Mouse (Mus musculus): Measurements from ENCODE around the gene Glis3. TPM values are rescaled to one million over a fixed set of nuclear protein-coding genes. Genes with fewer than 3 reads are reported as not detected.

Gene Glis3
- polyA plus RNA-seq, 1 experiment from 2014 or later, result 3.9 TPM

DNA sequence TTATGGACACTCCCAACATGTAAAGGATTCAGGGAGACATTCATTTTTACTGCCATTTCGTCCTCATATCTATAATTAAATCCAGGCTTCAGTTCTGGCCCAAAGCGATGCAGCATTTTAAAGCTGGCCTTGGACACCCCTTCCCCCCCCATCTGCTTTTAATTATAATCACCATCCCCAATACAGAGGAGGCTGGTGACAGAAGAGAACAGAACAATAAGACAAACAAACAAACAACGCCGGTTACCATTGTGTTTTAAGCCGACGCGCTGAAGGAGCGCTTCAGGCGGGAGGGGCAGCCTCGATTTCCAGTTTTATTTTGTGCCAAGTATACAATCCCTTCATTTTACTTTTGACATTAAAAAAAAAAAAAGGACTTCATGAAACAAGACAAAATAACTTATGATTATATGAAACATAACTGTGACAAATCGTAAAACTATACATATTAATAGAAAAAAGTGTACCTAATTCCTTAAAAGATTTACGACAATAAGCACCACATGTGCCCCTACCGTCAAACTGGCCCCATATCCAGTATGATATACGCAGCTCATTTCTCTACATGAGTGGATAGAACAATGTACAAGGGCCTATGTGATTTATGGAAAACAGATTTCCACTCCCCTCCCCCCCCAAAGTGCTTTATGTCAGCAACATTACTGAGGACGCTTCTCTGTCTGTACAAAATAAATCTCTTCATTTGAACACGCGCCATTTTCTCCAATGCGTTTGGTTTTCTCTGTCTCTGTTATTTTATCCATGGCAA is 420.8 kb downstream of the Glis3 start:
- no peaks in the 10 kb centered on the region for H3K9me3 ChIP-seq
- 90% methylated on average over 18 of the region's 18 CpGs for WGBS
- peaks cover 15% of the 10 kb centered on the region; the same call in 1 of the 2 replicates for H3K4me1 ChIP-seq
- no peaks in the 10 kb centered on the region for H3K36me3 ChIP-seq (replicated peaks)
- H3K27me3 ChIP-seq (ENCODE audit: poor library complexity, severe bottlenecking), result no peaks in the 10 kb centered on the region
- DNase-seq (ENCODE audit: extremely low spot score, low spot score), result no peak
- H3K27ac ChIP-seq, result no peak overlapping the region
- H3K4me3 ChIP-seq, result no peak overlapping the region

DNA sequence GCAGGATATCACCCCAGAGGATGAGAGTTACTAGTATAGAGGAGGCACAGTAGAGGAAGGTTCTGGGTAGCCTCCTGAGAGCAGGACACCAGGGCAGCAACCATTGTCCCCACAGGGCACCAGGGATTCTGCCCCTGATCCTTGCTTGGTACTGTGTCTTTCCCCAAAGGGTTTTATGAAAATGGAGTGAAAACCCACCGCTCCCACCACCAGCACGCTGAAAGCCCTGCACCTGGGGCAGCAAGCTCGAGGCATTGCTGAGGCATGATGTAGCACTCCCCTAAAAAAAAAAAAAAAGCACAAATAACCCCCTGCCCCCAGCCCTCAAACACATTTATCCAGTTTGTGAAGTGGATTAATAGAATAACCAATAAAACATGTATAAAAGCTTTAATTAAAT is 421.4 kb downstream of the Glis3 start:
- WGBS, result 72% methylated on average over 3 of the region's 3 CpGs
- H3K27me3 ChIP-seq (ENCODE audit: poor library complexity, severe bottlenecking), result no peaks in the 10 kb centered on the region
- H3K4me1 ChIP-seq, result peaks cover 15% of the 10 kb centered on the region; the same call in 1 of the 2 replicates
- no peaks in the 10 kb centered on the region for H3K36me3 ChIP-seq (replicated peaks)
- no peak overlapping the region for H3K27ac ChIP-seq
- DNase-seq (ENCODE audit: extremely low spot score, low spot score), result no peak
- H3K9me3 ChIP-seq, result no peaks in the 10 kb centered on the region
- no peak overlapping the region for H3K4me3 ChIP-seq

DNA sequence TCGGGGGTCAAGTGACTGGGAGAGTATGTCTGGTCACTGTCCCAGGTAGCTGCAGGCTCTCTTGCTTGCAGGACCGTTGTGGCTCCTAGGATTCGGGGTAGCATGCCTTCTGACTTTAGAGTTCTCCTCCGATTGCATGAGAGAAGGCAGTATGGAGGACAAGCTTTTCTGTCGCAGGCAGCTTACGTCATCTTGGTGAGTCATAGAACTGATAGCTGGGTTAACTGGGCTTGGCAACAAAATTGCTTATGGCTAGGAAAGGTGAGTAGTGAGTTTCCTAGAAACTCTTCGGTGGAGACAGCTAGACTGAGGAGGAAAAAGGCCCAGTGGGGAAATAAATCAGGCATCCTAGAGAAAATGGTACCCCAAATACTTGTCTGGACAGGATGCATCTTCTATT is 432.5 kb downstream of the Glis3 start:
- Histone ChIP-seq H3K4me1 (no peaks in the 10 kb centered on the region), H3K4me3 (no peak overlapping the region), H3K27ac (no peak overlapping the region), H3K27me3 (ENCODE audit: poor library complexity, severe bottlenecking) (no peaks in the 10 kb centered on the region), H3K9me3 (no peaks in the 10 kb centered on the region), H3K36me3 (replicated peaks) (no peaks in the 10 kb centered on the region)
- no peak for DNase-seq (ENCODE audit: extremely low spot score, low spot score)
- 95% methylated on average over 7 of the region's 7 CpGs for WGBS

DNA sequence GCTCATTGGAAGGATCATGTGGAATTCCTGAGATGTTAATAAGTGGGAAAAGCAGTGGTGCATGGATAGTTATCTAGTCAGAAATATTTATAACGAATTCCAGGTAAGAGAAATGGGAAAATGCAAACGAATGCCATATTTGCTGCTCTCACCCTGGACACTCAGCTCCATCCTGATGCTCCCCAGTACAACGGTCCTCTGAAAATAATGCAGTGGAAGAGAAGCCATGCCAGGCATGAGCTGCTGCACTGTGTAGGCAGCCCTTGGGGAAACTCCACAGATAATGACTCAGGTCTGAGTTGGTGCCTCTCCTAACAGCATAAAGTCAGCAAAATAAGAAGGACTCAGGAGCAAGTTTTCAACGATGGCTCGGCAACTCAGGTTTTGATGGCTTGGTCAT is 433.7 kb downstream of the Glis3 start:
- H3K4me1 ChIP-seq, result no peaks in the 10 kb centered on the region
- H3K27me3 ChIP-seq (ENCODE audit: poor library complexity, severe bottlenecking), result peaks cover 6% of the 10 kb centered on the region; the same call in 1 of the 2 replicates
- WGBS, result 91% methylated on average over 5 of the region's 5 CpGs
- H3K4me3 ChIP-seq, result no peak overlapping the region
- DNase-seq (ENCODE audit: extremely low spot score, low spot score), result no peak
- H3K36me3 ChIP-seq (replicated peaks), result no peaks in the 10 kb centered on the region
- H3K27ac ChIP-seq, result no peak overlapping the region
- H3K9me3 ChIP-seq, result no peaks in the 10 kb centered on the region

DNA sequence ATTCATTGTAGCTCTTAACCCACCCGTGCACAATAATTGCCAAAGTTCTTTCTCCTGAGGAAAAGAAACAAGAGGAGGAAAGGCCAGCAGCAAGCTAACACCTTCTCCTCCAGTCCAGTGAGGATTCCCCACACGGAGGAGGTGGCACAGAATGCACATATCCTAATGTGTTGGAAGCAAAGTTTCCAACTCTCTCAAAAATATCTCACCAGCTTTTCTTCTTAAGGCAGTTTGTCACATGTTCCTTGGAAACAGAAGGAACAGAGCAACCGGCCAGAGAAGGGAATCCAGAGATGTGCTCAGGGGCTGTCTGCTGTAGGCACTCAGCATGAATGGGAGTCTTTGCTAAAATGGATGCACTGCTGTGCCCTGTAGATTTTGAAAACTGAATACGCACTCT is 441.8 kb downstream of the Glis3 start:
- no peaks in the 10 kb centered on the region for H3K36me3 ChIP-seq (replicated peaks)
- WGBS, result 82% methylated on average over 4 of the region's 4 CpGs
- no peaks in the 10 kb centered on the region for H3K4me1 ChIP-seq
- H3K9me3 ChIP-seq, result no peaks in the 10 kb centered on the region
- peaks cover 6% of the 10 kb centered on the region; the same call in 1 of the 2 replicates for H3K27me3 ChIP-seq (ENCODE audit: poor library complexity, severe bottlenecking)
- H3K4me3 ChIP-seq, result no peak overlapping the region
- DNase-seq (ENCODE audit: extremely low spot score, low spot score), result no peak
- no peak overlapping the region for H3K27ac ChIP-seq

DNA sequence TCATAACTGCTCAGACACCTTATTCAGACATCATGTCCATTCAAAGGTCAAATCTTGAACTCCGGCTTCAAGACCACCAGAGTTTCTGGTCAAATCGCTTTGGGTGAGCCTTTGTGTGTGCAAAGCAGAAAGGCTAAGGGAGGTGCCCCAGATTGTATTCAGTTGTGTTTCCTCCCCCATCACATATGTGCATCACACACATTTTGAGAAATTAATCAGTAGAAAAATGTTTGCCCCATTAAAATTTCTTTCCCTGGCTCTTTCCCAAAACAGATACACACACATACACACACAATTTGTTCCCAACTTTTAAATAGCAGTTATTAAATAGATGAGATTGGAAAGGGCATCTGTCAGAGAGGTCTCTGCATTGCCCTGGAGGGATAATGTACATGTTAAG is 442.3 kb downstream of the Glis3 start:
- WGBS, result 95% methylated on average over 2 of the region's 2 CpGs
- Histone ChIP-seq H3K9me3 (no peaks in the 10 kb centered on the region), H3K4me3 (no peak overlapping the region), H3K4me1 (no peaks in the 10 kb centered on the region), H3K27me3 (ENCODE audit: poor library complexity, severe bottlenecking) (peaks cover 6% of the 10 kb centered on the region; the same call in 1 of the 2 replicates), H3K36me3 (replicated peaks) (no peaks in the 10 kb centered on the region), H3K27ac (no peak overlapping the region)
- DNase-seq (ENCODE audit: extremely low spot score, low spot score), result no peak

DNA sequence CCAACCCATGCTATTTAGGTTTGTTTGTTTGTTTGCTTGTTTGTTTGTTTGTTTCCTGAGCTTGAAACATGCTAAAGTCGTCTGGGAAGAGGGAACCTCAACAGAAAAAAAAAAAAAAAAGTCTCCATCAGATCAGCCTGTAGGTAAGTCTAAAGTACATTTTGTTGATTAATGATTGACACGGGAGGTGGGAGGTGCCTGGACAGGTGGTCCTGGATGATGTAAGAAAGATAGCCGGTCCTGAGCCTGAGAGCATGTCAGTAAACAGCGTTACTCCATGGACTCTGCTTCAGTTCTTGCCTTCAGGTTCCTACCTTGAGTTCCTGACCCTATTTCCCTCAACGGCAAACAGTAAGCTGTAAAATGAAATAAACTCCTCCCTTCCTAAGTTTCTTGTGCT is 444.3 kb downstream of the Glis3 start:
- 92% methylated on average over 5 of the region's 5 CpGs for WGBS
- Histone ChIP-seq H3K36me3 (replicated peaks) (no peaks in the 10 kb centered on the region), H3K9me3 (no peaks in the 10 kb centered on the region), H3K4me1 (no peaks in the 10 kb centered on the region), H3K27ac (no peak overlapping the region), H3K27me3 (ENCODE audit: poor library complexity, severe bottlenecking) (no peaks in the 10 kb centered on the region), H3K4me3 (no peak overlapping the region)
- no peak for DNase-seq (ENCODE audit: extremely low spot score, low spot score)

DNA sequence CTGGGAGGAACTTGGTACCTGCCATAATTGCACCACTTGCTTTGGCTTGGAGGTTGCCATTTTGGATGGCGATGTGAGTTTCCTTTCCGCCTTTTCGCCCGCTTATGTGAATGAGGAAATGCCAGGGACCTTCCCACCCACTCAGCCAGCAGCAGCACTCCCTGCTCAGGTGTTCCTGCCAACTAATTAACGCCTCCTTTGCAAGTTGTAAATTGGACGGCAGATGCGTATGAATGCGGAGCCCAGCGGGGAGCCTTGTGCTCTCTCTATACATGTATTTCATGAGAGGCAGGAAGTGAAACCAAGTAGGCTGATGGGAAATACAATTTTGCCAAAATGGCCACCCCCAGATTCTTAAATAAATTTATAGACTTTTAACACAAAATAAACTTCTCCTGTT is 444.8 kb downstream of the Glis3 start:
- Histone ChIP-seq H3K27me3 (ENCODE audit: poor library complexity, severe bottlenecking) (no peaks in the 10 kb centered on the region), H3K4me3 (no peak overlapping the region), H3K36me3 (replicated peaks) (no peaks in the 10 kb centered on the region), H3K27ac (no peak overlapping the region), H3K9me3 (no peaks in the 10 kb centered on the region), H3K4me1 (no peaks in the 10 kb centered on the region)
- 93% methylated on average over 9 of the region's 9 CpGs for WGBS
- no peak for DNase-seq (ENCODE audit: extremely low spot score, low spot score)

DNA sequence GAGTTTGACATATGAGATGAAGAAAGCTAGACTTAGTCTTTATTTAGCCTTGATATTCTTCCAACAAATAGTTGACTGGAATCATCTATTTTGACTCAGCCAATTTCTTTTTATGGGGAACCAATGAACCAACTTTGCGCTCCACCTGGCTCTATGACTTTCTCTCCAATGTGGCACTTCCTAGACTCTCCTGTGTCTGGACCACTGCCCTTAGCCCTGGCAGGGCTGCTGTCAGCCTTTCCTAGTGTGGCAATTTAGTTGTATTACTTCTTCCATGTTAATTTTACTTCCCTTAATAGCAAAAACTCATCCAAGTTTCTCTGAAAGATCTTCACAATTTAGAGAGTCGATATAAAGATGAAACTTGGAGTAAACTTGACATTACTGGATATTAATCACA is 445.2 kb downstream of the Glis3 start:
- Histone ChIP-seq H3K4me3 (no peak overlapping the region), H3K9me3 (no peaks in the 10 kb centered on the region), H3K36me3 (replicated peaks) (no peaks in the 10 kb centered on the region), H3K27me3 (ENCODE audit: poor library complexity, severe bottlenecking) (no peaks in the 10 kb centered on the region), H3K4me1 (no peaks in the 10 kb centered on the region), H3K27ac (no peak overlapping the region)
- 92% methylated on average over 2 of the region's 2 CpGs for WGBS
- DNase-seq (ENCODE audit: extremely low spot score, low spot score), result no peak

DNA sequence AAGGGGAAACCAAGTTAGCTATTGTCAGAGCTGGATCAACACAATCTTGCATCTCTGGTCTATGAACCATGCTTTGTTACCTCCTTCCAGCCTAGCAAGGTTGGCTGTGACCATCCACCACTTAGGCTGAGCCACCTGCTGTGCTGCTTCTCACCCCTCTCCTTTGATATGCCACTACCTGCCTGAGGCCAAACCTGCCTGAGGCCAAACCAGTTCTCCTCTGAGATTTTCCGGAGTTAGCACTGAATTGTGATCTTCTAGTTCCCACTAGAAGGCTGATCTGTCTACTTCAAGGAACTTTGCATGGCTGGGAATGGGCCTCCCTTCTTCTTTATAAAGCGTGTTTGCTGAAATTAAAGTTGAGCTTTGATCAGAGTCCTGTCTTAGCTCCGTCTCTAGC is 448.4 kb downstream of the Glis3 start:
- H3K27me3 ChIP-seq (ENCODE audit: poor library complexity, severe bottlenecking), result no peaks in the 10 kb centered on the region
- H3K9me3 ChIP-seq, result no peaks in the 10 kb centered on the region
- no peak overlapping the region for H3K4me3 ChIP-seq
- no peak overlapping the region for H3K27ac ChIP-seq
- peaks cover 9% of the 10 kb centered on the region for H3K4me1 ChIP-seq
- no peaks in the 10 kb centered on the region for H3K36me3 ChIP-seq (replicated peaks)
- DNase-seq (ENCODE audit: extremely low spot score, low spot score), result no peak
- WGBS, result 78% methylated on average over 3 of the region's 3 CpGs

DNA sequence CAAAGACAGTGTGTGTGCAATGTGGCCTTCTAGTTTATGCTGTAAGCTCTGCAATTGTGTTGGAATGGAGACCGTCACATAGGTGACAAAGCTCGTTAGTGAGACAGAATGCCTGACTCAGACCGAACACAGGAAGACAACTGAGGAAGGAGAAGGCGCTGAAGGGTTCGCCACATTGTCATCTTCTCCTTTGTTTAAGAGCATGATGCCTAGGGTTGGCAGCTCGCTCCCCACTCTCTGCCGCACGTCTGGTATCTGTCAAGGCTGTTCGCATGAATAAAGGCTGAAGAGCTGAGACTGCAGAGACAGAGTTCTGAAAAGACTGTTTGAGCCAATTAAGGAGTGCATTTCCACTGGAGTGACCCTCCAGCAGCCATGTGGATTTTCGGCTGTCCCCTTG is 452.4 kb downstream of the Glis3 start:
- H3K36me3 ChIP-seq (replicated peaks), result no peaks in the 10 kb centered on the region
- no peaks in the 10 kb centered on the region for H3K9me3 ChIP-seq
- H3K4me1 ChIP-seq, result peaks cover 9% of the 10 kb centered on the region
- H3K4me3 ChIP-seq, result no peak overlapping the region
- H3K27me3 ChIP-seq (ENCODE audit: poor library complexity, severe bottlenecking), result no peaks in the 10 kb centered on the region
- H3K27ac ChIP-seq, result 0 out of 2 replicates have a peak overlapping the region, but pooled peaks have one; percentile 7
- DNase-seq (ENCODE audit: extremely low spot score, low spot score), result no peak
- 62% methylated on average over 10 of the region's 10 CpGs for WGBS

DNA sequence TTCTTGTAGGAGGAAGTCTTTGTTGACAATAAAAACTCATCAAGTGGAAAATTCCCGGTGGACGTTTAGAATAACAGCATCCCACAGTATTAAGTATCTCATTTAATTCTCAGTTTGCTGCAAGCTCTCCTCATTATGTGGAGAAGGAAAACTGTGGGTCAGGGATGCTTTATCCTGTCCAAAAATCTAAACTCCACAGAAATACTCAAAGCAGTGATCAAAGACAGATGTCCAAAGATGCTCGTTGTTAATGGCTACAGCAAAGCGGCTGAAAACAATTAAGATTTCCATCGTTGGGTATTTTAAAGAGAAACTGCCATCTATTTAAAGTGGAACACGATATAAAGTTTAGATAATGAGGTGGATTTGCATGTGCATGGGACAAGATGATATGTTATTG is 454.2 kb downstream of the Glis3 start:
- Histone ChIP-seq H3K27me3 (ENCODE audit: poor library complexity, severe bottlenecking) (no peaks in the 10 kb centered on the region), H3K4me3 (no peak overlapping the region), H3K9me3 (peaks cover 2% of the 10 kb centered on the region; the same call in 1 of the 2 replicates), H3K27ac (no peak overlapping the region), H3K36me3 (replicated peaks) (no peaks in the 10 kb centered on the region), H3K4me1 (peaks cover 9% of the 10 kb centered on the region)
- no peak for DNase-seq (ENCODE audit: extremely low spot score, low spot score)
- 73% methylated on average over 6 of the region's 6 CpGs for WGBS

DNA sequence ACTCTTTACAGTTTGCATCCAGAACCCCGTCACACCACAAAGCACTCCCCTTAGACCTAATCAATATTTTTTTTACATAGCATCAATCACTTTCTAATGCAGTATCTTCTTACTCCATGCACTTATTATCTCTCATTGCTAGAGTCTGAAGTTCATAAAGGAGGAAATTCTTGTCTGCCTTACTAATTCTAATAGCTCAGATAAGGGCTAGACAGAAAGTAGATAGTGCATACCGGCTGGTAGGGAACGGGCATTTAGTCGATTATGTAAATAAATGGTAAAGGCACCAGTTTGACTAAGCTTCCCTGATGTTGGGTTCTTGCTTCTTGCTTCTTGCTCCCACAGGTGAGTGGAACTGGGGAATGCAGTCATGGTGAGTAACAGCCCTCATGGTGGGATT is 468.2 kb downstream of the Glis3 start:
- H3K27ac ChIP-seq, result no peak overlapping the region
- H3K4me3 ChIP-seq, result no peak overlapping the region
- H3K27me3 ChIP-seq (ENCODE audit: poor library complexity, severe bottlenecking), result no peaks in the 10 kb centered on the region
- H3K9me3 ChIP-seq, result peaks cover 7% of the 10 kb centered on the region; the same call in 1 of the 2 replicates
- 90% methylated on average over 4 of the region's 4 CpGs for WGBS
- DNase-seq (ENCODE audit: extremely low spot score, low spot score), result no peak
- H3K36me3 ChIP-seq (replicated peaks), result no peaks in the 10 kb centered on the region
- 0 out of 2 replicates have a peak, but pooled peaks cover 2% of the 10 kb centered on the region for H3K4me1 ChIP-seq

All from forebrain, embryonic 10.5 days (tissue).